Mouse (Mus musculus): ENCODE results near the gene 1700024G13Rik.
"Not testable (repeated sequence)": the region's sequence is repeated elsewhere in the genome, so short reads cannot be mapped to it uniquely, and the experiment has no call there.

1700024G13Rik gene

DNA sequence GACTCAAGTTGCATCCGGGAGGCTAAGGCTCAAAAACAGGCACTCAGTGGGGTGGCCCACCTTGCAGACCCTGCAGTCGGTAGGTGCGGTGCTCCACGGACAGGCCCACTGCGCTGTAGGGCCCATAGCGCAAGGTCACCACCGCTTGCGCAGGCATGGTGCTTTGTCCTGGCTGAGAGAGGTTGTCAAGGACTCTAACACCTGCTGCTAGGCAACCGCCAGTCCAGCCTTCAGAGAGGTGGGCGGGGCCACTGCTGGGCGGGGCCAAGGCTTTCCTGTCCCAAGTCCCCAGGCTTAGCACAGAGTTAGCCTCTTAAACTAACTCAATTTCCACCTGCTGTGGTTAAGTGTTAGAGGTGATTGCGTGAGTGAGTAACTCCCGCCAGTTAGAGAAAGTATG lies at the start of gene 1700024G13Rik:
1700024G13Rik (minus strand) TSS at position 196 of the 400 bp plus-strand sequence.
- in situ Hi-C loops (cut with MboI; ENCODE audit: low pct_unique_long_range_greater_than_20kb in 1 of 2, low sequenced_read_pairs in 2 of 2, unreplicated experiment in 1 of 2), result no loop called here

DNA sequence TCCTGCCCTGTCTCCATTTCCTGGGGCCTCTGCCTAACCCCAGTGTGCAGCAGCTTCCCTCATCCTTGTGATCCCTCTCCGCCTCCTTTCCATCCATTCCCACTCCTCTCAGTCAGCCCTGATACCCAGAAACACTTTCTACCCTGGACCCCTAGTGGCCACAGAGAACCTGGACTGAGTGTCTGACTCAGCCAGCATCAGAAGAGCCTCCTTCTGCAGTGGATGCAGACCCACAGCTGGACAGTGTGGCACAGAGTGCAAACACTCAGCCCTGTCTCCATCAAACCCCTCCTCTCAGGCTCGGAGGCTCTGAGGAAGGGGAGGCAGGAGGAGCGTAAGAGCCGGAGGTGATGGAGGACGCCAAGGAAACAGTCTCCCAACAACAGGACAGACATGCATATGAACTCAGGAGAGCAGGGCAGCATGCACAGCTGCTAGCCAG lies 49.2 kb upstream of the 1700024G13Rik start:
- in situ Hi-C loops (cut with MboI; ENCODE audit: low pct_unique_long_range_greater_than_20kb in 1 of 2, low sequenced_read_pairs in 2 of 2, unreplicated experiment in 1 of 2), result no loop called here

DNA sequence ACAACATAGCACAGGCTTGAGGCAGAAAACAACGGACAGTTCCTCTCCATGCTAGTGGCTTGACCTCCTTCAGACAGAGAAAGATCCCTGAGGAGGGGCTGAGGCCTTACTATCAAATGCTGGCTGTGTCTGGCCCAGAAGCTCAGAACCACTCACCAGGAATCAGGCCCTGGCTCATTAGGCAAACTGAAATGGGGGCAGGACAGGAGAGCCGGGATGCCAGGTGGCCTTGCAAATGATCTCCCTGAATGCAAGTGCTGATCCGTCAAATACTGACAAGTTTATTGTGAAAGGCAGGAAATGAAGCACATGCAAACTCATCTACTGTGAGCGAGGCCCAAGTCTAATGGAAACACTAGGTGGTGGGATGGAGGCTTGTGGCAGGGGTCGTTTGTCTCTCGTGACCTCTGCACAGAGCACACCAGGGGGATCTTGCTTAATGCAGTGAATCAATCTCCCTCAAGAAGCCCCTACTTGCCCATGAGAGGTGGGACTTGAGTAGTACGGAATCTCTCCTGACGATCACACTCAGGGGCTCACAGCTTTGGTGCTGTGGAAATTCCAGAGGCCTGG lies 40.9 kb upstream of the 1700024G13Rik start:
- in situ Hi-C loops (cut with MboI; ENCODE audit: low pct_unique_long_range_greater_than_20kb in 1 of 2, low sequenced_read_pairs in 2 of 2, unreplicated experiment in 1 of 2), result no loop called here

DNA sequence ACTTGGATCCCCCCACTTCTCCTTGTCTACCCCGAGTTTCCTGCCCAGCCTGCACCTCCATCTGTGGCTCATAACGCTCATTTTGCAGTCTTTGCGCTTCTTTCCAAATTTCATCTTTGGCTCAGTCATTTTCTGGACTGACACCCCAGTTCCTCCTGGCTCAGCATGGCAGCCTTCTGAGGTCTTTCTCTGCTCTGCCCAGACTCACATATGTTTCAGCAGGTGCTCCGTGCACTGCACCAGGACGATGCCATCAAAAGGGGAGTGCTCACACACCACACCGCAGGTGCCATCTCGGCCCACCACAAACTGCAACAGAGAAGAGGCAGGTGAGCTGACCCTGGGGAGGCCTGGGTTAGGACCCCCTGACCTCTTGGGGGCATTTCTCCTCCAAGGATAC lies 35.8 kb upstream of the 1700024G13Rik start:
- in situ Hi-C loops (cut with MboI; ENCODE audit: low pct_unique_long_range_greater_than_20kb in 1 of 2, low sequenced_read_pairs in 2 of 2, unreplicated experiment in 1 of 2), result no loop called here

DNA sequence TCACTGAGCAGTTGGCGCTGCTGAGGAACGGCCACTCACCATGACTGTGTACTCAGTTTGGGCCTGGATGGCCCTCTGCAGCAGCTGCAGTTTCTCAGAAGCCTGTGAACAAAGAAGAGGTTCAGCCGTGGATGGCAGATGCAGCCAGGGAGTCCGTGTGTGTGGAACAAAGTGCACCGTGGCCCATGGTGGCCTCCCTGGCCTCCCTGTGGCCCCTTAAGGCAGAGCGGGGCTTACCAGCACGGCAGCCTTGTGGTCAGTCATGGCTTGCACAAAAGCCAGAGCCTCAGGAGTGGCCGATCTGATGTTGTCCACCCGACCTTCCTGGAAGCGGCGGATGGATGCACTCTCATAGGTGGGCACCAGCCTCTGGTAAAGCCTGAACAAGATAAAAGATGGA lies 30.6 kb upstream of the 1700024G13Rik start:
- in situ Hi-C loops (cut with MboI; ENCODE audit: low pct_unique_long_range_greater_than_20kb in 1 of 2, low sequenced_read_pairs in 2 of 2, unreplicated experiment in 1 of 2), result loop anchor here in 1 of 2 experiments (10.0 kb wide), 1 partner anchor 54 kb away; no protein-coding TSS in a partner anchor

DNA sequence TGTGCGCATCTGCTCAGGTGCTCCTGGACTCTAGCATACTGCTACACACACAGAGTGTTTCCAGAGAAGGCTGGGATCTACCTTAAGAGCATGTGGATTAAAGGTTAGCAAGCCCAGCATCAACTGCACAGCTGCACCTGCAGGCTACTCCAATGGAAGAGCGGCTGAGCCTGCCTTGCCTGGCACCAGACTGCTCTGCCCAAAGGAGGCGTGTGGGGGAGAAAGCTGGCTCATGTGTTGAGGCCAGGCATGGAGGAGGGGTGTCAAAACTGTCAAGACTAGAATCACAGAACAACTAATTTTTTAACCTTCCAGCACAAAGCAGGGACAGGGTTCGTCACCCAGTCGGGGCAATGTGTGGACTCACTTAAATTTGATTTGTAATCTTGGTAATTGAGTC lies 23.9 kb upstream of the 1700024G13Rik start:
- in situ Hi-C loops (cut with MboI; ENCODE audit: low pct_unique_long_range_greater_than_20kb in 1 of 2, low sequenced_read_pairs in 2 of 2, unreplicated experiment in 1 of 2), result loop anchor here in 1 of 2 experiments (10.0 kb wide), 1 partner anchor 47 kb away; no protein-coding TSS in a partner anchor

DNA sequence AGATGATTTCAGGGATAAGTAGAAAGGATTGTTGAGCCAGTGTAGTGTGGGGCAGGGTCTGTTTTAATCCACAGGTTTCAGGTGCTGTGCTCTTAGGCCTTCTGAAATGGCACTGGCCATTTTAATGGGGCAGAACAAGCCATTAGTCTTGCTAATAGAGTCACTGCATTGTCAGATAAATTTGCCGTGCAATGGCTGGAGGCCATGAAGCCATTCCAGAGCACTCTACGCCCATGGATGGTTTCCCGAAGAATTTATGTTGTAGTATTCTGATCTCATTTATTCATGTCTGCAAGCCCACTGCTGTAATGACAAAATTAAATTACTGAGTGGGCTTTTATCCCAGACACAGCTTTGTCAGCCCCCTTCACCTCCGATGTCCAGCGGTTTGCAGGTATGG lies 21.9 kb upstream of the 1700024G13Rik start:
- in situ Hi-C loops (cut with MboI; ENCODE audit: low pct_unique_long_range_greater_than_20kb in 1 of 2, low sequenced_read_pairs in 2 of 2, unreplicated experiment in 1 of 2), result loop anchor here in 1 of 2 experiments (10.0 kb wide), 1 partner anchor 45 kb away; no protein-coding TSS in a partner anchor

DNA sequence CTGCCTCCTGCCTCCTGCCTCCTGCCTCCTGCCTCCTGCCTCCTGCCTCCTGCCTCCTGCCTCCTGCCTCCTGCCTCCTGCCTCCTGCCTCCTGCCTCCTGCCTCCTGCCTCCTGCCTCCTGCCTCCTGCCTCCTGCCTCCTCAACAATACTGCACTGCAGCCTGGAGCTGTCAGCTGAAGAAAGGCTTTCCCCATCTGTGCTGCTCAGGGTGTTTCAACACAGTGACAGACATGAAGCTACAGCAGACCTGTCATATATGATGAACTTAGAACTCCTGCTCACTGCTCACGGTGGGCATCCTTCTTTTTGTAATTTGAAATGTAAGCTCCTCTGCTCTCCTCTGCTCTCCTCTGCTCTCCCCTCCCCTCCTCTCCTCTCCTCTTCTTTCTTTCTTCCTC lies 17.2 kb upstream of the 1700024G13Rik start:
- in situ Hi-C loops (cut with MboI; ENCODE audit: low pct_unique_long_range_greater_than_20kb in 1 of 2, low sequenced_read_pairs in 2 of 2, unreplicated experiment in 1 of 2), result not testable (repeated sequence)

DNA sequence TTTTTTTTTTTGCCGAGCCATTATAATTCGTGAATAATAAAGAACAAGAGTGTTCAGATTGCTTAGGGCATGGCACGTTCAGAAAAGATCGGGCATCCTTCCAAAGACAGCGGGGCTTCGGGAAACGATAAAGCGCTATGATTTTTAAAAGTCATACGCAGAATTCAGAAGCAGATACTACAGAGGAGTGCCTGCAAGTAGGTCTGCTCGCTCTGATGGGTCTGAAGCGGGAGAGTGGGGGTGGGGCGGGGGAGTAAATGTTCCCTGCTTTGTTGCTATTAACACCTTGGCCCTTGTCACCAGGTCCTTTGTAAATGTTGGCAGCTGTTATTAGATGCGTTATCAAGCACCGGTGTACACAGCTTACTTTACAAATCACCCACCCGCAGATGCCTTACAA lies 6.6 kb downstream of the 1700024G13Rik start:
- in situ Hi-C loops (cut with MboI; ENCODE audit: low pct_unique_long_range_greater_than_20kb in 1 of 2, low sequenced_read_pairs in 2 of 2, unreplicated experiment in 1 of 2), result no loop called here

DNA sequence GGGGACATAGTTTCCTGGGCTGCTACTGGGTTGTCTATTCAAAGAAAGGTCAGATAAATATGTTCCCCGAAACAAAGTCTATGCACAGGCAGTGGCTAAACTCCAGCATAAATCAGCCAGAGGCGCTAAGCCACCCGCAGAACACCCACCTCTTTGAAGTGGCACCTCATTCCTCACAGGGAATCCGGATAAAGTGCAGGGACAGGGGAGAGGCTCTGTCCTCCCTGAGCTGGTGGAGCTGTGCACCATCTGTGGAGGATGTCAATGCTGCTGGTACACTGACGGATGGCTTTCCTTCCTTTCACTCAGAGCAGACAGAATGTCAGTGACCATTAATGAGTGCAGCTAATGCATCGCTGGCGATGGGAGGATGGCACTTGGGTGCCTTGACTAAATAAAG lies 7.1 kb downstream of the 1700024G13Rik start:
- in situ Hi-C loops (cut with MboI; ENCODE audit: low pct_unique_long_range_greater_than_20kb in 1 of 2, low sequenced_read_pairs in 2 of 2, unreplicated experiment in 1 of 2), result no loop called here

DNA sequence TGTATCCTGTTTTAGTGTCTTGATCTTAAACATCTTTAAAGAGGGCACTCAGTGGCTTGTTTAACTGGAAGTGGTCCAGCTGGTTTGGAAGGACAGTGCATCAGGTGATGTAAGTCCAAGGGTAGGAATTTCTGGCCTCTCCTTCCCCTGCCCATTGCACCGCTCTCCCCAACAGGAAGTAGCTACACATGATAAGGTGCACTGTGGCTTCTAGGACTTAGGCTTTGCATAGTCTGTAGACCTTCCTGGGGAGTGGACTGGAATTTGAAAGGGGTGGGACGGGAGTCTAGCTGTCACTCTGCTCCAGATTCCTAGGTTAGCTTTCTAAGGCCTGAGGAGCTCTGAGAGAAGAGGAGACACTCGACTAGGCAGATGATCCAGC lies 8.1 kb downstream of the 1700024G13Rik start:
- in situ Hi-C loops (cut with MboI; ENCODE audit: low pct_unique_long_range_greater_than_20kb in 1 of 2, low sequenced_read_pairs in 2 of 2, unreplicated experiment in 1 of 2), result no loop called here

DNA sequence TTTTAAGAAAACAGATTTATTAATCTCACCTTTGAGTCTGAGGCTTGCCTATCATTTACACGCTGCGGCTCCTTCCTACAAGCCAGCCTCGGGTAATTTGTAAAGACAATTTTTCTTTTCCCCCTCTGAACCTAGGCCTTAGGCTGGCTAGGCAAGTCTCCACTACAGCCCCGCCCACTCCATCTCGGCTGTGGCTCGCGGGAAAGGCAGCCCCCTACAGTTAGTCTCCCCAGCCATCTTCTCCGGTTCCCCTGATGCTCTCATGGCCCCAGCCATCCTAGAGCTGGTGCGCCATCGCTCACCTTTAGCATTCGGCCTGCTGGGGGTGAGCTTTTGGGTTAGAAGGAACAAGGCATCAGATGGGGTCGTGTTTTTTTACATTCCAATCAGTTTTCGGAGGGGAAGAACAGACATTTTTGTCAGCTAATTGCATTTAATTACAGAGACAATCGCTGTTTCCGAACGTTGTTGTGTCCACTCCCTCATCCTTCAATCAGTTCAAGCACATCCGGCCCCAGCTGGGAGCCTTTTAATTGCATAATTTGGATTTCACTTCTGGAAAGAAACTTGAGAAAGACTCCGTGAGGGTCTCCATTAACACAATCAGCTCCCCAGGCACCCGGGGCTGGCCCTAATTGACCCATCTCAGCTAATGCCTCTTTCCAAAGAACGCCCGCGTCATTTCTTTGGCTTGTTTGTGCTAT lies 8.6 kb downstream of the 1700024G13Rik start:
- in situ Hi-C loops (cut with MboI; ENCODE audit: low pct_unique_long_range_greater_than_20kb in 1 of 2, low sequenced_read_pairs in 2 of 2, unreplicated experiment in 1 of 2), result no loop called here

DNA sequence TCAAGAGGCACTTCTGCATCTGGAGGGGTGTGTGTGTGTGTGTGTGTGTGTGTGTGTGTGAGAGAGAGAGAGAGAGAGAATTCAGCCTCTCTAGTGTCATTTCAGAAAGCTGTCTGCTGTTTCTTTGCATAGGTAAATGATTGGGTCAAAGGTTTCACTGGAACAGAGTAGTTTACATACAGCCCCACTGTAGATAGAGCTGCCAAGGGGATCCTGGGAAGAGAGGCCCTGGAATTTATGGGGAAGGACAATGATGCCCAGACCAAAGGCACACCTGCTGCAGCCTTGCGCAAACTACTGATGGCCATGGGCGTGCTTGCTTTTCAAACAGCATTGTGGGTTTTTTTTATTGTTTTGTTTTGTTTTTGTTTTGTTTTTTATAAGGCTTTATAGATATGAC lies 15.7 kb downstream of the 1700024G13Rik start:
- in situ Hi-C loops (cut with MboI; ENCODE audit: low pct_unique_long_range_greater_than_20kb in 1 of 2, low sequenced_read_pairs in 2 of 2, unreplicated experiment in 1 of 2), result no loop called here

DNA sequence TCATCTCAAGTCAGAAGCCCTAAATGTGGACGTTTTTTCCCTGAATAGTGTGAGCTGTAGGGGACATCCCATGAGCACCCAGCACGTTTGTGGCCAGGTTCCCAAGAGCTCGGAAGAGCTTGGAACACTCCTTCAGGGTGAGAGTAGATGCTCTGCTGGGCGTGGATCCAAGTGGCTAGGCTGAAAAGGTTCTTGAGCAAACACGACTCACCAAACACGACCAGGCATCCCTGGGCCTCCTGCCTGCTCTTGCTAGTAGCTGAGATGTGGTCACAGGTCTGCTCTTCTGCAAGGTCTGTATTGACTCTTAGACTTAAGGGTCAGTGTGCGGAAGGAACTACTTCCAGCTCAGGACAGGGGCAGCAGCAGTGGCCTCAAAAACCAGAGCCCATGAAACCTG lies 18.4 kb downstream of the 1700024G13Rik start:
- in situ Hi-C loops (cut with MboI; ENCODE audit: low pct_unique_long_range_greater_than_20kb in 1 of 2, low sequenced_read_pairs in 2 of 2, unreplicated experiment in 1 of 2), result loop anchor here in 1 of 2 experiments (5.0 to 10.0 kb wide), 2 partner anchors 45 to 108 kb away; no protein-coding TSS in a partner anchor

DNA sequence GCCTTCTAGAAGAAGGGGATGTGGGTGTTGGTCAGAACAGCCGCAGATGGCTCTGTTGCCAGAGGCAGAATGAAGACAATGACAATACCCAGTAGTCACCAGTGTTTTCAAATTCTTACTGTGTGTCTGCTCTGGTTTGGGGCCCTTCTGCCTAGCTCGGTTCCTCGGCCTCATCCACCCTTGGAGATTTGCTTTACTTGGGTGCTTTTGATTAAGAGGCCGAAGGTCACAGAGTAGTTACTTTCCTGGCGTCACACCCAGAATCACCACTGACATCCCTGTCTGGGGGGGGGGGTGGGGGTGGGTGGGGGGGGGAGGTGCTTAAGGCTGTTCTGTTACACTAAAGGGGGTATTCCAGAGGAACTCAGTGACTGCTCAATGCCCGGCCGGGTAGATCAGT lies 23.8 kb downstream of the 1700024G13Rik start:
- in situ Hi-C loops (cut with MboI; ENCODE audit: low pct_unique_long_range_greater_than_20kb in 1 of 2, low sequenced_read_pairs in 2 of 2, unreplicated experiment in 1 of 2), result loop anchor here in 1 of 2 experiments (10.0 kb wide), 1 partner anchor 50 kb away; no protein-coding TSS in a partner anchor

DNA sequence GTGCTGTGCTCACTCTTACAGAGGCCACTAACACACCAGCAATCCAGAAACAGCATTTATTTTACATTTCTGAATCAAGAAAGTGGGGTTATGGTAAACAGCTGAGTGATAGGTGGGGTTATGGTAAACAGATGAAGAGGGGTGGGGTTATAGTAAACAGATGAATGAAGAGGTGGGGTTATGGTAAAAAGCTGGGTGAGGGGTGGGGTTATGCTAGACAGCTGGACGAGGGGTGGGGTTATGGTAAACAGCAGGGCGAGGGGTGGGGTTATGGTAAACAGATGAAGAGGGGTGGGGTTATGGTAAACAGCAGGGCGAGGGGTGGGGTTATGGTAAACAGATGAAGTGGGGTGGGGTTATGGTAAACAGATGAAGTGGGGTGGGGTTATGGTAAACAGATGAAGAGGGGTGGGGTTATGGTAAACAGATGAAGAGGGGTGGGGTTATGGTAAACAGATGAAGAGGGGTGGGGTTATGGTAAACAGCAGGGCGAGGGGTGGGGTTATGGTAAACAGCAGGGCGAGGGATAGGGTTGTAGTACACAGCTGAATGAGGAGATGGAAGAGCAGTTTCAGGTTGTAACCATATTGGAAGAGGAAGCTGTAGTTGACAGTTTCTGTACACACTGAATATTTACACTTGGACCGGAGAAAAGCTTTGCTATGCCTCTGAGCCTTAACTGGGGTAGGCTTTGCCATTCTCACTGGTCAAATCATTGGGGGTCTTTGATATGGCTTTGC lies 36.8 kb downstream of the 1700024G13Rik start:
- in situ Hi-C loops (cut with MboI; ENCODE audit: low pct_unique_long_range_greater_than_20kb in 1 of 2, low sequenced_read_pairs in 2 of 2, unreplicated experiment in 1 of 2), result not testable (repeated sequence)

DNA sequence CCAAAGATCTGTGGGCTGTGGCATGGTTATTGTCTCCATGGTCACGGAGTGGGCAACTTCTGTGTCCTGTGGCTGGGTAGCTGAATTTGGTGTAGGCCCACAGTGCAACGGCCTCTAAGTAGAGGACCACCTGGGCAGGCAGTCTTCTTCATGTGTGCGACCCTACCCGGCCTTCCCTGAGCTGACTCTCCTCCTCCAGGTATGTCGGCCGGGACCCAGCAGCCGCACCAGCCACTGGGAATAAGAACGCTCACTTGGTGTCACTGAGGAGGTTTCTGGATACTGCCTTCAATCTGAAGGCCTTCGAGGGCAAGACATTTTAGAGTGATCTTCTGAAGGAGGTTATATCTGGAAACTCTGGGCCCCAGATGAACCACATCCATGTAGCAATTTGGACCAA lies 40.9 kb downstream of the 1700024G13Rik start:
- in situ Hi-C loops (cut with MboI; ENCODE audit: low pct_unique_long_range_greater_than_20kb in 1 of 2, low sequenced_read_pairs in 2 of 2, unreplicated experiment in 1 of 2), result no loop called here

DNA sequence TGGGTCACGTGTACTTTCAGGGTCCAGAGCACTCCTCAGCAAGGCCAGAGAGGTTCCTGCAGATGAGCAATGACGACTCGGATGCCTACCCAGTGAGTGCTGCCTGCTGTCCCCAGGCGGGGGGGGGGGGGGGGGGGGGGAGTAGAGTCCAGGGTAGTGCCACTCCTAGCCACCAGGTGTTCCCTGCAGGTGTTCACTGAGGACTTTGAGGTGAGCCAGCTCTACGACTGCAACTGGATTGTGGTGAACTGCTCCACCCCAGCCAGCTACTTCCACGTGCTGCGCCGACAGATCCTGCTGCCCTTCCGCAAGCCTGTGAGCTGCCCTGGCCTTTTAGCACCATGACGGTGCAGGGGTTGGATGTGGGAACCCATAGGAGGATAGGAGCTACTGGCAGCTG lies 43.5 kb downstream of the 1700024G13Rik start:
- in situ Hi-C loops (cut with MboI; ENCODE audit: low pct_unique_long_range_greater_than_20kb in 1 of 2, low sequenced_read_pairs in 2 of 2, unreplicated experiment in 1 of 2), result no loop called here

DNA sequence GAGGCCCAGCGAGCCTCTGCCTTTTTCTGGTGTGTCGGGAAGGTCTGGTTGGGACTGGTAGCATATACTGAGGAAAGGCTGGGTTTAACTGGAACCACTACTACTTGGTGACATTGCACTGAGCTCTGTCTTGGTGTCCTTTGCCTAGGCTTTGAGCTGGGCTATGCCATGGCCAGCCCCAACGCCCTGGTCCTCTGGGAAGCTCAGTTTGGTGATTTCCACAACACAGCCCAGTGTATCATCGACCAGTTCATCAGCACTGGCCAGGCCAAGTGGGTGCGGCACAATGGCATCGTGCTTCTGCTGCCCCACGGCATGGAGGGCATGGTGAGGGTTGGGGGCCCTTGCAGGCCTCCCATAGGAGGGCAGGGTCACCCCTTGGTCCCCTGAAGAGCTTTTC lies 44.0 kb downstream of the 1700024G13Rik start:
- in situ Hi-C loops (cut with MboI; ENCODE audit: low pct_unique_long_range_greater_than_20kb in 1 of 2, low sequenced_read_pairs in 2 of 2, unreplicated experiment in 1 of 2), result no loop called here
